Mouse (Mus musculus): ENCODE results near the gene Thsd4. TPM values are rescaled to one million over a fixed set of nuclear protein-coding genes. Genes with fewer than 3 reads are reported as not detected.
"Not testable (repeated sequence)": the region's sequence is repeated elsewhere in the genome, so short reads cannot be mapped to it uniquely, and the experiment has no call there.

Thsd4 gene
- polyA plus RNA-seq, 1 experiment, result 4.3 TPM

DNA sequence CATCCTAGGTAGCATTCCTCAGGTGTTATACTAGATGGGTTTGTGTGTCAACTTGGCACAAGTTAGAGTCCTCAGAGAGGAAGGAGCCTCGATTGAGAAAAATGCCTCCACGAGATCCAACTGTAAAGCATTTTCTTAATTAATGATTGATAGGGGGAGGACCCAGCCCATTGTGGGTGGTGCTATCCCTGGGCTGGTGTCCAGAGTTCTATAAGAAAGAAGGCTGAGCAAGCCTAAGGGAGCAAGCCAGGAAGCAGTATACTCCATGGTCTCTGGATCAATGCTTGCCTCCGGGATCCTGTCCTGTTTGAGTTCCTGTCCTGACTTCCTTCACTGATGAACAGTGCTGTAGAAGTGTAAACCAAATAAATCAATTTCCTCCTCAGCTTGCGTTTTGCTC, 247.3 kb downstream of the Thsd4 start:
- TF ChIP-seq CTCF (IDR thresholded peaks at IDR 0.05; ENCODE audit: borderline replicate concordance, control insufficient read depth, extremely low read depth, insufficient read depth, low read length, poor library complexity), result no peak
- no peak for TF ChIP-seq POLR2A (IDR thresholded peaks at IDR 0.05; ENCODE audit: control insufficient read depth, extremely low read depth, insufficient read depth, low read length, poor library complexity)
- H3K4me3 ChIP-seq (ENCODE audit: control insufficient read depth, insufficient read depth, low read length), result no peak overlapping the region
- WGBS, result 64% methylated on average over 4 of the region's 4 CpGs
- DNase-seq, result no peak
- H3K4me1 ChIP-seq (replicated peaks; ENCODE audit: control insufficient read depth, insufficient read depth, low read length), result no peaks in the 10 kb centered on the region
- no peaks in the 10 kb centered on the region for H3K27me3 ChIP-seq (ENCODE audit: control insufficient read depth, insufficient read depth, low read length)
- no peaks in the 10 kb centered on the region for H3K36me3 ChIP-seq (ENCODE audit: control insufficient read depth, insufficient read depth, low read length)
- no peak overlapping the region for H3K27ac ChIP-seq (ENCODE audit: control insufficient read depth, insufficient read depth, low read length)

DNA sequence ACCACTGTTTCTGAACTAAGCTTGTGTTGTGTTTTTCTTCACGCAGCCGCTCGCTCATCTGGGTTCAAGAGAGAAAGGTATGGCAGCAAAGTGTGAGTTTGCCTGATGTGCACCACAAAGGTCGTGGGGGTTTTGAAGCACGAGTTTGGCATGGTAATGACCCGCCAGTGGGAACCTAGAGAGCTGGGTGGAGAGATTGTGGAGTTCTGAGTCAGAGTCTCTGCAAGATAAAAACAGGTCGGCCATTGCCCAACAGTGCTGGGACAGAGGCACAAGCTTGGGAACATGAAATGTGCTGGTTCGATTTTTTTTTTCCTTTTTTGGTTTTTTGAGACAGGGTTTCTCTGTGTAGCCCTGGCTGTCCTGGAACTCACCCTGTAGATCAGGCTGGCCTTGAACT, 249.5 kb downstream of the Thsd4 start:
- H3K36me3 ChIP-seq (ENCODE audit: control insufficient read depth, insufficient read depth, low read length); H3K27me3 ChIP-seq (ENCODE audit: control insufficient read depth, insufficient read depth, low read length); H3K4me3 ChIP-seq (ENCODE audit: control insufficient read depth, insufficient read depth, low read length); H3K27ac ChIP-seq (ENCODE audit: control insufficient read depth, insufficient read depth, low read length); H3K4me1 ChIP-seq (replicated peaks; ENCODE audit: control insufficient read depth, insufficient read depth, low read length); DNase-seq: not testable (repeated sequence)
- 87% methylated on average over 8 of the region's 8 CpGs for WGBS

DNA sequence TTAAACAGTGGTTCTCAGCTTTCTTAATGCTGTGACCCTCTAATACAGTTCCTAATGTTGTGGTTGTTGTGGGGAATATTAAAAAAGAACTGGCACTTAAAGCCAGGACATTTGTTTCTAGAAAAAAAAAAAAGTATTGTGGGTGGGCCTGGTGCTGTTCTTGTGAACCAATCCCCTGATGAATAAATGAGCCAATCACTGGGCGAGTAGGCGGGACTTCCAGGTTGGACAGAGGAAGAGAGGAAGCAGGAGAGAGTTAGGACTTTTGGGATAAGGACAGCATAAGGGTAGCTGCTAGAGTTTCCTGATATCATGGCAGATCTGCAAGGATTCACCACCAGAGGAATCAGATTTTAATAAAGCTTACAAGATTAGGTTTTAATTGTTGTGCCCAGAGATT, 249.9 kb downstream of the Thsd4 start:
- WGBS, result 97% methylated on average over 2 of the region's 2 CpGs
- Histone ChIP-seq H3K27me3 (ENCODE audit: control insufficient read depth, insufficient read depth, low read length) (no peaks in the 10 kb centered on the region), H3K4me3 (ENCODE audit: control insufficient read depth, insufficient read depth, low read length) (no peak overlapping the region), H3K4me1 (replicated peaks; ENCODE audit: control insufficient read depth, insufficient read depth, low read length) (no peaks in the 10 kb centered on the region), H3K36me3 (ENCODE audit: control insufficient read depth, insufficient read depth, low read length) (no peaks in the 10 kb centered on the region), H3K27ac (ENCODE audit: control insufficient read depth, insufficient read depth, low read length) (no peak overlapping the region)
- no peak for DNase-seq
- no peak for TF ChIP-seq POLR2A (IDR thresholded peaks at IDR 0.05; ENCODE audit: control insufficient read depth, extremely low read depth, insufficient read depth, low read length, poor library complexity)
- TF ChIP-seq CTCF (IDR thresholded peaks at IDR 0.05; ENCODE audit: borderline replicate concordance, control insufficient read depth, extremely low read depth, insufficient read depth, low read length, poor library complexity), result no peak

DNA sequence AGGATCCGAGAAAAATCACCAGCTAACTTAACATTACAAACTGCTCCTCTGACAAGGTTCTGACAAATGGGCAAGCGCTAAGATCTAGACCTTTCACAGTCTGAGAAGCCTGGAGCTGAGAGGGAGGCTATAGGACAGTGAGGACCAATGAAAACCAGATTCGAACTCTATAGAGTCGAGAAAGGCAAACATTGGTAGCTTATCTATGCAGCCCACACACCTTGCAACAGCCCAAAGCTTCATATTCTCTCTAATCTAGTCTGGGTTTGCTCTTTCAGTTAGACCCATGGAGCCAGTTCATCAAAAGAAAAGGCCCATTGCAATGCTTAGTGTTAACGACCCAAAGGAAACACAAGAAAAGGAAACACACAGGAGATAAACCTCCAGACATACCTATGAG, 252.0 kb downstream of the Thsd4 start:
- no peaks in the 10 kb centered on the region for H3K4me1 ChIP-seq (replicated peaks; ENCODE audit: control insufficient read depth, insufficient read depth, low read length)
- no peaks in the 10 kb centered on the region for H3K27me3 ChIP-seq (ENCODE audit: control insufficient read depth, insufficient read depth, low read length)
- DNase-seq, result no peak
- 92% methylated on average over 5 of the region's 5 CpGs for WGBS
- H3K4me3 ChIP-seq (ENCODE audit: control insufficient read depth, insufficient read depth, low read length), result no peak overlapping the region
- H3K36me3 ChIP-seq (ENCODE audit: control insufficient read depth, insufficient read depth, low read length), result no peaks in the 10 kb centered on the region
- TF ChIP-seq CTCF (IDR thresholded peaks at IDR 0.05; ENCODE audit: borderline replicate concordance, control insufficient read depth, extremely low read depth, insufficient read depth, low read length, poor library complexity), result no peak
- TF ChIP-seq POLR2A (IDR thresholded peaks at IDR 0.05; ENCODE audit: control insufficient read depth, extremely low read depth, insufficient read depth, low read length, poor library complexity), result no peak
- no peak overlapping the region for H3K27ac ChIP-seq (ENCODE audit: control insufficient read depth, insufficient read depth, low read length)

DNA sequence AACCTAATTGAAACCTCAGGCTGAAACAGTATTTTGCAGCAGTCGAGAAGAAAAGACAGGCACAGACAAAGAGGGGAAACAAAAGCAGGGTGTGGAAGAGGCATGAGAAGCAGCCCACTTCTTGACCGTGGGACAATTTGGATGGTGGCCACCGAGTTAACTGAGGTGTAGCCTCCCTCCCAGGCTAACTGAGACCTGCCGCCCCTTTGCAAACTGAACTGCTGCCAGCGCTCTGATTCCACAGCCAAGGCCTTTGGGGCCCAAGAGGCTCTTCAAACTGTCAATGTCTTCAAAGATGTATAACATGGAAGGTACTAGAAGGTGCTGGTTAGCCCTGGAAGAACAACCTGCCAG, 254.6 kb downstream of the Thsd4 start:
- no peak for DNase-seq
- no peak for TF ChIP-seq POLR2A (IDR thresholded peaks at IDR 0.05; ENCODE audit: control insufficient read depth, extremely low read depth, insufficient read depth, low read length, poor library complexity)
- no peak for TF ChIP-seq CTCF (IDR thresholded peaks at IDR 0.05; ENCODE audit: borderline replicate concordance, control insufficient read depth, extremely low read depth, insufficient read depth, low read length, poor library complexity)
- Histone ChIP-seq H3K4me3 (ENCODE audit: control insufficient read depth, insufficient read depth, low read length) (no peak overlapping the region), H3K27me3 (ENCODE audit: control insufficient read depth, insufficient read depth, low read length) (no peaks in the 10 kb centered on the region), H3K27ac (ENCODE audit: control insufficient read depth, insufficient read depth, low read length) (no peak overlapping the region), H3K36me3 (ENCODE audit: control insufficient read depth, insufficient read depth, low read length) (no peaks in the 10 kb centered on the region), H3K4me1 (replicated peaks; ENCODE audit: control insufficient read depth, insufficient read depth, low read length) (no peaks in the 10 kb centered on the region)
- 92% methylated on average over 5 of the region's 5 CpGs for WGBS

DNA sequence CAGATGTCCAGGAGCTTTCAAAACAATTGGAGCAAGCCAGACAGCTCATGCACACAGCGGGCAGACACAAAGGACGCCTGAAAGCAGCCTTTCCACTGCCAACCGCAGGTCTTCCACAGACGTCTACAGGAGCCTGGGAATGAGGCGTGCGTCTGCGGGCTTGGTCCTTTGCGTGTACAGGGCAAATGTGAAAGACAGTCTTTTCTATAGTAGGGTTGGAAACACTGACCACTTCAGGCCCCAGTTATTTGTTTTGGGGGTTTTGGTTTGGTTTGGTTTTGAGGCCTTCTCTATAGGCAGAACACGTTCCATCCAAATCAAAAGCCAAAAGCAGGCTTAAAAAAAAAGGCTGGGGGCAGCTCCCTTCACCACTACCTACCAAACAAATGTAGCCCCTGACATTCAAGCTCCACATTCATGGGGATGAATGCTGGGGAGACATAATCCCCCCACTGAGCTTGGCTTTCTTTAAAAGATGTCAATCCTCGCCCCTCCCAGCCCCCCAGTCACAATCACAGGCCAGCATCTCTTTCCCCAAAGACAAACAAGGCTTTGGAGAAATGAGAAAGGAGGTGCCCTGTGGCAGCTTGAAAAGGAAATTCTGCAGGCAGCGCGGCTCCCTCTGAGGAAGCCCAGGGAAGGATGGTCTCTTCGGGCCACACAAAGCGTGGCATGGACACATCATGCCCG, 255.1 kb downstream of the Thsd4 start:
- Histone ChIP-seq H3K27me3 (ENCODE audit: control insufficient read depth, insufficient read depth, low read length) (no peaks in the 10 kb centered on the region), H3K36me3 (ENCODE audit: control insufficient read depth, insufficient read depth, low read length) (no peaks in the 10 kb centered on the region), H3K4me3 (ENCODE audit: control insufficient read depth, insufficient read depth, low read length) (no peak overlapping the region), H3K27ac (ENCODE audit: control insufficient read depth, insufficient read depth, low read length) (no peak overlapping the region), H3K4me1 (replicated peaks; ENCODE audit: control insufficient read depth, insufficient read depth, low read length) (no peaks in the 10 kb centered on the region)
- WGBS, result 93% methylated on average over 15 of the region's 15 CpGs
- TF ChIP-seq CTCF (IDR thresholded peaks at IDR 0.05; ENCODE audit: borderline replicate concordance, control insufficient read depth, extremely low read depth, insufficient read depth, low read length, poor library complexity) (no peak), POLR2A (IDR thresholded peaks at IDR 0.05; ENCODE audit: control insufficient read depth, extremely low read depth, insufficient read depth, low read length, poor library complexity) (no peak)
- no peak for DNase-seq
